Mouse (Mus musculus) cortical plate, adult 2 months (tissue): ENCODE results near the gene Lgr6.

Experiments
- CTCF ChIP-seq: fragments of 200-500 bp; IDR thresholded peaks from 2 replicates; pipeline ENCODE4 v1.5.1; 2011; ENCODE audit warnings: mild to moderate bottlenecking, control low read depth, low read length; ENCODE audit not compliant: insufficient read depth; ENCODE audit errors: extremely low read depth
- POLR2A ChIP-seq: fragments of 200-500 bp; IDR thresholded peaks from 2 replicates; pipeline ENCODE4 v1.6.1; 2011; ENCODE audit warnings: mild to moderate bottlenecking, low read length, control low read depth; ENCODE audit not compliant: insufficient read depth; ENCODE audit errors: extremely low read depth

GRCm38 (mm10) chr1:134940863-134941262, 164.2 kb downstream of the Lgr6 start:
- no peak for TF ChIP-seq POLR2A
- no peak for TF ChIP-seq CTCF
